Mouse (Mus musculus) midbrain, embryonic 11.5 days (tissue): ENCODE measurements around the gene Parp1. TPM values are rescaled to one million over a fixed set of nuclear protein-coding genes. Genes with fewer than 3 reads are reported as not detected.
A peak's percentile ranks its signal among the peaks of the same experiment; 100 is the strongest.

Experiments
- ATAC-seq: fragments of 200-750 bp; cut with Nextera tagmentation; 2 replicates; pipeline ENCODE4 v1.8.0; 2017; ENCODE audit warnings: moderate TSS enrichment, moderate library complexity; ENCODE audit not compliant: low FRiP score
- DNase-seq: peaks from one replicate; pipeline ENCODE4 v3.0.0; 2015; ENCODE audit warnings: low spot score; ENCODE audit errors: missing footprints
- H3K27ac ChIP-seq: fragments of 300-500 bp; sonication (generic); 2 replicates; pipeline ENCODE4 v1.5.1; 2014; ENCODE audit warnings: low read depth, low read length
- H3K27me3 ChIP-seq: fragments of 300-500 bp; sonication (generic); 2 replicates; pipeline ENCODE4 v1.6.1; 2014; ENCODE audit warnings: mild to moderate bottlenecking, low read length, moderate library complexity, mixed read lengths; ENCODE audit not compliant: control insufficient read depth, insufficient read depth
- H3K36me3 ChIP-seq: fragments of 300-500 bp; sonication (generic); 2 replicates; pipeline ENCODE4 v1.6.1; 2014; ENCODE audit warnings: mild to moderate bottlenecking, low read length, moderate library complexity, mixed read lengths; ENCODE audit not compliant: control insufficient read depth, insufficient read depth
- H3K4me1 ChIP-seq: fragments of 300-500 bp; sonication (generic); 2 replicates; pipeline ENCODE4 v1.6.1; 2014; ENCODE audit warnings: low read length; ENCODE audit not compliant: control insufficient read depth, insufficient read depth
- H3K4me2 ChIP-seq: fragments of 300-500 bp; sonication (generic); 2 replicates; pipeline ENCODE4 v1.6.1; 2014; ENCODE audit warnings: mild to moderate bottlenecking, moderate library complexity
- H3K4me3 ChIP-seq: fragments of 300-500 bp; sonication (generic); 2 replicates; pipeline ENCODE4 v1.5.1; 2014; ENCODE audit warnings: low read depth, low read length
- H3K9ac ChIP-seq: fragments of 300-500 bp; sonication (generic); 2 replicates; pipeline ENCODE4 v1.6.1; 2014; ENCODE audit warnings: low read length
- H3K9me3 ChIP-seq: fragments of 300-500 bp; sonication (generic); 2 replicates; pipeline ENCODE4 v1.6.1; 2016; ENCODE audit warnings: low read length; ENCODE audit not compliant: control insufficient read depth
- WGBS: fragments of 180-500 bp; shearing (Covaris S2); extraction: QIAGEN DNeasy Blood & Tissue Kit; methylation state at CpG from one replicate; pipeline ENCODE4 v1.1.7; 2014; 5-methylcytosine and 5-hydroxymethylcytosine counted together
- polyA plus RNA-seq: library from polyadenylated mRNA; unstranded; fragments of >200 nt; fragmentation: Nextera tagmentation; extraction: Ambion mirVana; gene quantifications from 2 replicates; pipeline ENCODE4 v1.2.1, GENCODE M21; 2014

Parp1 gene
- polyA plus RNA-seq, 1 experiment from 2014 or later: 213 TPM

- no peak overlapping the region for H3K4me2 ChIP-seq
- 23% methylated on average over 5 of the region's 5 CpGs for WGBS
- no peaks in the 10 kb centered on the region for H3K9me3 ChIP-seq
- no peaks in the 10 kb centered on the region; the same call in 1 of the 2 replicates for H3K27me3 ChIP-seq
- no peaks in the 10 kb centered on the region for H3K36me3 ChIP-seq
- no peak overlapping the region for H3K9ac ChIP-seq
- DNase-seq: peak; percentile 83
- no peak overlapping the region for H3K4me3 ChIP-seq
- no peak overlapping the region for H3K27ac ChIP-seq
- no peak for ATAC-seq
- H3K4me1 ChIP-seq: peaks cover 14% of the 10 kb centered on the region
Observed at GRCm38 (mm10) chr1:180550770-180551169, 18.0 kb upstream of the Parp1 start.

GRCm38 (mm10) chr1:180556899-180557298 lies 11.8 kb upstream of the Parp1 start:
- WGBS: 87% methylated on average over 5 of the region's 5 CpGs
- peaks cover 2% of the 10 kb centered on the region; the same call in 1 of the 2 replicates for H3K27me3 ChIP-seq
- ATAC-seq: no peak

GRCm38 (mm10) chr1:180559454-180559853 lies 9.3 kb upstream of the Parp1 start:
- DNase-seq: no peak
- no peak; the same call in 1 of the 2 replicates for ATAC-seq
- Histone ChIP-seq H3K9ac (no peak overlapping the region), H3K27ac (no peak overlapping the region), H3K27me3 (peaks cover 2% of the 10 kb centered on the region; the same call in 1 of the 2 replicates), H3K9me3 (no peaks in the 10 kb centered on the region), H3K36me3 (no peaks in the 10 kb centered on the region), H3K4me3 (no peak overlapping the region), H3K4me2 (no peak overlapping the region), H3K4me1 (no peaks in the 10 kb centered on the region)
- WGBS: 41% methylated on average over 8 of the region's 8 CpGs

More at GRCm38 (mm10) chr1:180556899-180557298, 11.8 kb upstream of the Parp1 start:
- Histone ChIP-seq H3K36me3 (no peaks in the 10 kb centered on the region), H3K4me3 (no peak overlapping the region), H3K27ac (no peak overlapping the region), H3K4me1 (no peaks in the 10 kb centered on the region), H3K4me2 (no peak overlapping the region), H3K9me3 (no peaks in the 10 kb centered on the region), H3K9ac (no peak overlapping the region)
- DNase-seq: no peak

- H3K27ac ChIP-seq: no peak overlapping the region
- no peaks in the 10 kb centered on the region for H3K36me3 ChIP-seq
- peaks cover 2% of the 10 kb centered on the region; the same call in 1 of the 2 replicates for H3K27me3 ChIP-seq
- WGBS: 71% methylated on average over 3 of the region's 3 CpGs
- H3K9ac ChIP-seq: no peak overlapping the region
- ATAC-seq: no peak
- no peak overlapping the region for H3K4me3 ChIP-seq
- no peak for DNase-seq
- no peaks in the 10 kb centered on the region for H3K9me3 ChIP-seq
- H3K4me1 ChIP-seq: no peaks in the 10 kb centered on the region
- no peak overlapping the region for H3K4me2 ChIP-seq
Observed at GRCm38 (mm10) chr1:180561187-180561586, 7.5 kb upstream of the Parp1 start.

- Histone ChIP-seq H3K4me1 (peaks cover 3% of the 10 kb centered on the region), H3K9ac (no peak overlapping the region), H3K27me3 (peaks cover 2% of the 10 kb centered on the region; the same call in 1 of the 2 replicates), H3K4me2 (no peak overlapping the region), H3K9me3 (no peaks in the 10 kb centered on the region), H3K4me3 (no peak overlapping the region), H3K36me3 (no peaks in the 10 kb centered on the region), H3K27ac (no peak overlapping the region)
- 77% methylated on average over 5 of the region's 5 CpGs for WGBS
- ATAC-seq (no peak), DNase-seq (no peak)
Observed at GRCm38 (mm10) chr1:180564885-180565284, 3.8 kb upstream of the Parp1 start.

GRCm38 (mm10) chr1:180567761-180568160 lies 963 bp upstream of the Parp1 start:
- no peaks in the 10 kb centered on the region for H3K9me3 ChIP-seq
- H3K4me3 ChIP-seq: no peak overlapping the region
- DNase-seq (no peak), ATAC-seq (no peak)
- WGBS: 85% methylated on average over 4 of the region's 4 CpGs
- peaks cover under 1% of the 10 kb centered on the region; the same call in 1 of the 2 replicates for H3K36me3 ChIP-seq
- peaks cover 12% of the 10 kb centered on the region for H3K4me1 ChIP-seq
- no peaks in the 10 kb centered on the region for H3K27me3 ChIP-seq
- H3K9ac ChIP-seq: no peak overlapping the region
- no peak overlapping the region for H3K4me2 ChIP-seq
- H3K27ac ChIP-seq: no peak overlapping the region

- Histone ChIP-seq H3K36me3 (peaks cover 4% of the 10 kb centered on the region; the same call in 1 of the 2 replicates), H3K4me3 (peak overlapping the region; percentile 68), H3K4me2 (peak overlapping the region; percentile 69), H3K27ac (no peak overlapping the region), H3K4me1 (peaks cover 12% of the 10 kb centered on the region), H3K27me3 (no peaks in the 10 kb centered on the region), H3K9ac (peak overlapping the region; percentile 49; the same call in 1 of the 2 replicates), H3K9me3 (no peaks in the 10 kb centered on the region; the same call in 1 of the 2 replicates)
- DNase-seq (no peak), ATAC-seq (peak; percentile 45)
- 38% methylated on average over 7 of the region's 7 CpGs for WGBS
Observed at GRCm38 (mm10) chr1:180568248-180568647, 476 bp upstream of the Parp1 start.

GRCm38 (mm10) chr1:180569453-180569852 lies 729 bp downstream of the Parp1 start:
- ATAC-seq: no peak
- no peaks in the 10 kb centered on the region for H3K27me3 ChIP-seq
- H3K9ac ChIP-seq: peak overlapping the region; percentile 84
- H3K4me2 ChIP-seq: peak overlapping the region; percentile 69
- H3K4me1 ChIP-seq: peaks cover 12% of the 10 kb centered on the region
- under 1% methylated on average over 17 of the region's 17 CpGs for WGBS
- peak; percentile 92 for DNase-seq
- H3K36me3 ChIP-seq: peaks cover 11% of the 10 kb centered on the region; the same call in 1 of the 2 replicates
- no peaks in the 10 kb centered on the region; the same call in 1 of the 2 replicates for H3K9me3 ChIP-seq
- H3K4me3 ChIP-seq: peak overlapping the region; percentile 68
- peak overlapping the region; percentile 68 for H3K27ac ChIP-seq

- Histone ChIP-seq H3K4me1 (peaks cover 12% of the 10 kb centered on the region), H3K4me3 (peak overlapping the region; percentile 68), H3K27ac (no peak overlapping the region)
Observed at GRCm38 (mm10) chr1:180570181-180570580, 1.5 kb downstream of the Parp1 start.

More at GRCm38 (mm10) chr1:180570181-180570580, 1.5 kb downstream of the Parp1 start:
- ATAC-seq: no peak
- H3K27me3 ChIP-seq: no peaks in the 10 kb centered on the region
- 19% methylated on average over 5 of the region's 5 CpGs for WGBS
- peak overlapping the region; percentile 84 for H3K9ac ChIP-seq
- H3K9me3 ChIP-seq: no peaks in the 10 kb centered on the region; the same call in 1 of the 2 replicates
- no peak for DNase-seq
- H3K4me2 ChIP-seq: peak overlapping the region; percentile 69
- H3K36me3 ChIP-seq: peaks cover 11% of the 10 kb centered on the region; the same call in 1 of the 2 replicates
